Mouse (Mus musculus) layer of hippocampus, postnatal 14 days (tissue): Measurements from ENCODE around the gene Prdm2. TPM values are rescaled to one million over a fixed set of nuclear protein-coding genes. Genes with fewer than 3 reads are reported as not detected.
A peak's percentile ranks its signal among the peaks of the same experiment; 100 is the strongest.

Experiments used
- DNase-seq, 2 experiments: peaks; one replicate each; pipeline ENCODE4 v3.0.0; 2021 to 2022; ENCODE audit warnings: low spot score in 2 of 2, mixed read lengths in 1 of 2
- total RNA-seq, 2 experiments: library from RNA; stranded (reverse); gene quantifications; 2 replicates each; pipeline ENCODE4 v1.2.3; 2021

Gene Prdm2
- total RNA-seq, 2 experiments from 2014 or later = 34.9 to 35.4 TPM

GRCm38 (mm10) chr4:143213175-143213479 lies 332 bp upstream of the Prdm2 start:
- no peak for DNase-seq

GRCm38 (mm10) chr4:143211584-143212340 lies 1.0 kb downstream of the Prdm2 start:
- DNase-seq = peak; percentile 25 to 65

GRCm38 (mm10) chr4:143209997-143210396 lies 2.8 kb downstream of the Prdm2 start:
- no peak for DNase-seq

DNA sequence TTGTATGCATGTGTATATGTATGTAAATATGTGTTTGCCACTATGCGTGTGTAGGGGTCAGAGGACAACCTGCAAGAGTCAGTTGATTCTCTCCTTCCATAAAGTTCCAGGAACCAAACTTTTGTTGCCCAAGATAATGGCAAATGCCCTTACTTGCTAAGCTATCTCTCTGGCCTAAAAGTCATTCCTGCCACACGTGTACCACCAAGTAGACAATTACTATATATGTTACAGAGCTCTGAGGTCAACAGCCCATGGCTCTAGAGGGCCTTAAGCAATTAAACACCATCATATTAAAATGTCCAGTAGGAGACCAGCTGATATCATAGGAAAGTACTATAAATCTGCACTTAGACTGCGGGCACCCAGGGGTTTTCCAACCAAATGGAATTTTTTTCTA lies 10.1 kb downstream of the Prdm2 start:
- no peak for DNase-seq

DNA sequence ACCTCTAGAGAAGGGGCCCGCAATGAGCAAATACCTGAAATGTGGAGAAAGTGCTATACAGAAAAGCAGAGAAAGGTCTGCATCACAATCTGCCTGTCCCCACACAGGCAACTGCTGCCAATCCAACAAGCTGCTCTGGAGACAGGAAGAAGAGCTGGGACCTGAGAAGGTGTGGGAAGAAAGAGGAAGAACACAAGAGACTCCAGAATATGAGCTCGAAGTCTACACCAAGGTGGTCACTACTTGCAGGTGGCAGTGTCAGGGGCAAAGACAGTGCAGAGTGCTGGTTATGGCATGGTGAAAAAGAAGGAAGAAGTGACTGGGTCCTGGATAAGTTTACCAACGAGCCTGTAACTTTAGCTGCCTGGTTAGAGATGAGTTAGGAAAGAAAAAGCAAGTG lies 14.4 kb downstream of the Prdm2 start:
- DNase-seq = no peak

GRCm38 (mm10) chr4:143197845-143198356 lies 14.9 kb downstream of the Prdm2 start:
- no peak for DNase-seq

- DNase-seq = no peak
Observed at GRCm38 (mm10) chr4:143194328-143194727, 18.5 kb downstream of the Prdm2 start.

DNA sequence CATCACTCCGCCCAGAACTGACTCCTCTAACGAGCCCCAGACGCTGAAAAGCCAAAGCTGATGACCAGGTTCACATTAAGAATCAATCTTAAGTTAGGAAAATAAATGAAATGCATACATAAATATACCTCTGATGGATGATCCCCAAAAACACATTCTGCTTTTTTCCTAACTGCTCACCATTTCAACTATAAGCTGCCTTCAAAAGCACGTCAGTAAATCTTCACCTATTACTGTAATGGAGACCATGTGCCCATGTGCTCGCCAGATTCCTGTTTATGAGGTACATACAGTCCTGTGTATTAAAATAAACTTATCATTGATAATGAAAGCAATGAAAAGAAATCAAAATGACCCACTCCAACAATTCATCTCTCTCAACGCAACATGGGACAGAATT lies 19.6 kb downstream of the Prdm2 start:
- DNase-seq = no peak

DNA sequence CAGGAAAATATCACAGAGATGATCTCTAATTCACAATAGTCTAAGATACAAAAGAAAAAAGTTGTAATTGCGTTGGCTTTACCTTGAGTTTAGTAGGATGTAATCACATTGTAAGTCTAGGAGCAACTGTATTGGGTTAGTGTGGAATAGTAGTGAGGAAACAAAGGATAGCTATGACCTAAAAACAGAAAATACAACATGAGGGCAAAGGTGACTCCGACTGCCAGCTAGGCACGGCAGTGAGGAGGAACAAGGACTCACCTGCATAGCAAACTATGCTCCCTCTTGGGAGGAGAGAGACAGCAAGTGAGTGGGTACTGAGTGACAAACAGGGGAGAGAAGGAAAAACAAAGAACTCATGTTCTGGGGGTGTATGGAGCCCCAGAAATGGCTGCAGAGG lies 21.0 kb downstream of the Prdm2 start:
- DNase-seq = no peak

GRCm38 (mm10) chr4:143190657-143191056 lies 22.1 kb downstream of the Prdm2 start:
- DNase-seq = no peak

DNA sequence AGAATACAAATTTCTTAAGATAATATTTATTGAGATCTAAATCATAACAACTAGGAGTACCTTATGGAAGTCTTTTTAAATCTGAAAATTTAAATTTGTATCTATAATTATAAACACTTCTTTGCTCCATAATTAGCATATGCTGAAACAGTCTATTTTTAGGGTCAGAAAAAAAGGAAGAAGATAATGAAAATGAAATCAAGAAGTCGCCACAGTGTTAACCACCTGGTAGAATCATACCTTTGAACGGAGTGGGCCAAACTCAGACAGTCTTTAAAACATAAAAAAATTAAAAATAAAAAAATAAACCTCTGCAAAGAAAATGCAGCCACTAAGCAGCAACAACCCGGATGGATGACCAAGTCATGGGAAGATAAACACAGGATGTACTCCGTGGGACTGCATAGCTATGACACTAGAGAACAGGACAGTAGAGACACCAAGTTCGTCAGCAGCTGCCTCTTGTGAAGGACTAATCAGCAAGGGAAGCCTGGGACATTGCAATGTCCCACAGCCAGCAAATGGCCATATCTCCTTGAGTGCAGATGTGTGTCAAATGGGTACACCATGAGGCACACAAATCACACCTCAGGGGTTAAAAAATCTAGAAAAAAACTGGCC lies 24.1 kb downstream of the Prdm2 start:
- no peak for DNase-seq

DNA sequence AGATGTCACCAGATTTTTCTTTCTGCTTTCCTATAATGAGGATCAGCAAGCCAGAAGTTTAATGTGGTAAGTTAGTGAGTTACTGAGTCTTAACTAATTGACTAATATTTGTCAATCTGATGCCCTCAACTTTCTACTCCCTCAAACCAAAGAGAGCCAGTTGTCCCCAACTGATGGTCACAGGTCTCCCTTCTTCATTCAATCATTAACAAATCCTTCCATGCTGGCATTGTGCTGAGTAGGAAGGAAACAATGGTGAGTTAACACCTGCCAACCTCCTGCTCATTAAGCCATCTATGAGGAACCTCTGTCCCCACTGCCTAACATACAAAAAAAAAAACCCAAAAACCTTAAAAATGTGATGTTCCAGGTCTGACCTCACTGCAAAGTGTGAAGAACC lies 26.7 kb downstream of the Prdm2 start:
- DNase-seq = no peak

DNA sequence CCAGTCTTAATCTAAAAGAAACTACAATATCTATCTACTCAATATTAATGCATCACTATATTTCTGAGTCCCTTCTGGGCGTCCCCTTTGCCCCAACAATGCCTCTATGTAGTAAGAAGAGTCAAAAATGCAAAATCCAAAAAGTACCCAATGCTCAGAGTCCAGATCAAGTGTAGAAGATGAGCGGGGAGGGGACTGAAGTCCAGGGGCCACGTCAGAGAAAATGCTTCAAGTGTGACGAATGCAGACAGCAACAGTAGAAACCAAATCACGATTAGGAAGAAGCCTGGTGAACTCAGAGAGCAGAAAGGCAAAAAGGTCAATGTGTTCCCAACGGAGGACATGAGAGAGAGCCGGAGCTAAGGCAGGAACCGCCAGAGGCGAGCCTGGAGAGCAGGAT lies 27.3 kb downstream of the Prdm2 start:
- no peak for DNase-seq

DNA sequence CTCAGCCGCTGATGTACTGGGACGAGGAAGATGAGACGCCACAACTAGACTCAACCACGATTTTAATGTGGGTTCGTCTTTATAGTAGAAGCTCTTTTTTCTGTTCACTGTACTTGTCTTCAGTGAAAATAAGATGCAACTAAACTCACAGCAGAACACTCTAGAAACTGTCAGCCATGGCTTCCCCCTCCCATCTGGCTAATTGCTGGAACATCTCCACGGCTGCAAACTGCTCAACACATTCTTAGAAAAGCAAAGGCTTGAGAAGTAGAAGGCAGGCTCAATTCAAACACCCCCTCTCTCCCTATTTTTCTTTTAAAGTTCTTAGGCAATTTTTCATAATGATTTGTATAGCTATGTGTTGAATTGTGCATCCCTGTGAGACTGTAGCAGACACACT lies 29.7 kb downstream of the Prdm2 start:
- DNase-seq = peak; percentile 21 to 74

DNA sequence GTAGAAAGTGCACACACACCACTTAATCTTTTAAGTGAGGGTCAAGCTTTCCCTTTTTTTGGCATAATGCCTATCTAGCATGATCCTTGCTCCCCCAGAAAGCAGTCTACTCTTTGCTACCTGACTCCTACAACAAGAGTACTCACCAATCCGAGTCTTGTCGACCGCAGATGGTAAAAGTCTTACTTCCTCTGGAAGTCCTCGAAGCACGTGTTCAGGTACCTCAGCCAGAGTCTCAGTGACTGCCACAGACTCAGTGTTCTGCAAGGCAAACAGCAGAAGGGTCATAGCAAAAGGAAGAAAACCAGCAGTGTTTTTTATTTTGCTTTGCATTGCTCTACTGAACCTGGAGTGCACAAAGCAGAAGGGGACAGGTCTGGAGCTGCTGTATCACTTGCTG lies 32.1 kb downstream of the Prdm2 start:
- no peak for DNase-seq

DNA sequence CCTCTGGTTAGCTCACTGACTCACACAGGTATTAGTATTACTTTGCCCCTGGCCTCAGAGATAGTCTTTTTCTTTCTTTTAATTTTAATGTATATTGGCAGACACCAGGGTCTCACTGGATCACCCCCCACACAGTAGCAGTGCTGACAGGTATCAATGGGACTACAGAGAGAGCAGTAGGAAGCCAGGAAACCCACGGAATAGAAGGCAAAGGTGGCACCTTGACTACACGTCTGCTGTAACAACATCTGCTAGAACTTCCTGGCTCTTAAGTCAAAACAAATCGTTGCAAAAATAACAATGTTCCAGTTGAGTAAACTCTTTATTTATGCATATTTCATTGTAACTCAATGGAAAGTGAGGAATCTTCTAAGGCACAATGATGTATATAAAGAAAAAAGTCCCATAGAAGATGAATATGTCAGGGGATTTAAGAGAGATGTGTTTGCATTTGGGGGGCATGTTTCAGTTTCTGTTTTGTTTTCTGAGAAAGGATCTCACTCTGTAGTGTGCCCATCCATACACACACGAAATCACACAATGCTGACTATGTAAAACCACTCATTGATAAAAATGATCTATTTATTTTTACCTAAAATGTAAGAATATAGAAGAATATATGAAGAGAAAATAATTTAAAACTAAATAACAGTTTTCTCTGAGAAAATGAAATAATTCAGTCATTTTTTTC lies 41.0 kb downstream of the Prdm2 start:
- DNase-seq = no peak

GRCm38 (mm10) chr4:143170290-143170689 lies 42.5 kb downstream of the Prdm2 start:
- no peak for DNase-seq

DNA sequence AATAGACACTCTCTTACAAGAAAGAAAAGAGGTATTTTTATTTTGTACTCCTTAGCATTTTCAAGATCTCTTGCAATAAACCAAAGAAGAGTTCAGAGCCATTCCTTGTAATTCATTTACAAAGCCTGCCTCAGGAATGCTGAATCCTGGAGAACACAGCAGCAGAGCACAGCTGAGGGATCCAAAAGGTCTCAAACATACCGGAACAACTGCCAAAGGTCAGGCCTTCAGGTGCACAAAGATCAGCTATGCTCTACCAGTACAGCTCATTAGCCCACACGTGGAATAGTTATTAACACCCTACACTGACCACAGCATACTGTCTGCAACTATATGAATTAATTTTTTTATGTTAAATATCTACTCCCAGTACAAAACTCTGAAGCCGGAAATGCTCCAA lies 44.7 kb downstream of the Prdm2 start:
- no peak for DNase-seq

DNA sequence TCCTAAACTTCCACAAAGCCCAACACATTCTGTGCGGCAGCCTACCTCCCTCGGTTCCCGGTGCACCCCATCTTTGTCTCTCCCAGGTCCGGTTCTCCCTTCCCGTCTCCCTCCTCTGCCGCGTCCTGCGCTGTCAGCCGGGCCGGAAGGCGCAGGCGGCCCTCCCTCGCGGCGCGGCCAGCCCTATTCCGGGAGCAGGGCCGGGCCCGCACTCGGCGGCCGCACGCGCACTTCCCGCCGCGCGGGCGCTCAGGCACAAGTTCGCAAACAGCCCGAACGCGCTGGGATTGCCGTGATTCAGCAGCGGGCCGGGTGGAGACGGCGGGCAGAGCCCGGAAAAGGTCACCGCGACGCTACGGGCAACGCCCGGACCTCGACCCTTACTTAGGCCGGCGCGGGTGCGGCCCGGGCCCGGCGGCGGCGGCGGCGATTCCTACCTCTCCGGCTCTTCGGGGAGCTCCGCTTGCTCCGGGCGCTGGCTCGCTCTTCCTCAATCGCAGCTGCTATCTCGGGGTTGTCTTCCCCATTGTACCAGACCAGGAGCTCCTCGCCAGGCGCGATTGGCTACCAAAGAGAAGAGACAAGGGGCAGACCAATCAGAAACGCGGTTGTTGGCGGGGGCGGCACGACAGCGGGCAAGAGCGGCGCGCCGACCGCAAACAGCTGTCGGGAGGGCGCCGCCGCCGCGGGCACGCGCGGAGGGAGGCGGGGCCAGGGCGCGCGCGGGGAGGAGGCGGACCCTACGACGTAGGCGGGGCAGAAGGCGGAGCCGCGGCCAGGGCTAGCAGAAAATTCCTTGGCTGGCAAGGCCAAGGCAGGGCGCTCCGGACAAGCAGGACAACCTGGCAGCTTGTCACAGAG lies 50.9 kb downstream of the Prdm2 start:
- DNase-seq = peak; percentile 98 to 99

GRCm38 (mm10) chr4:143160826-143161225 lies 52.0 kb downstream of the Prdm2 start:
- DNase-seq = no peak

- DNase-seq = no peak
Observed at GRCm38 (mm10) chr4:143159336-143159735, 53.5 kb downstream of the Prdm2 start.
